Mouse (Mus musculus) T-helper 1 cell (primary cell): ENCODE results near the gene Retn.

Source experiments
- in situ Hi-C: fragments of 300-600 bp; cut with MboI, MseI; formaldehyde crosslinking; loops from one replicate; pipeline ENCODE4 v1.15.1; 2025; ENCODE audit warnings: high pct_unique_total_duplicates

The Retn gene

GRCm38 (mm10) chr8:3655526-3655925 is at the start of gene Retn:
Retn (plus strand) TSS chr8:3655770.
- in situ Hi-C loops = no loop called here

GRCm38 (mm10) chr8:3606593-3606992 is 49.0 kb upstream of the Retn start:
- in situ Hi-C loops = no loop called here

- in situ Hi-C loops = no loop called here
These were observed 47.7 kb upstream of the Retn start for GRCm38 (mm10) chr8:3607822-3608221.

GRCm38 (mm10) chr8:3609046-3609815 is 46.3 kb upstream of the Retn start:
- in situ Hi-C loops = no loop called here

- in situ Hi-C loops = no loop called here
These were observed 45.8 kb upstream of the Retn start for GRCm38 (mm10) chr8:3609816-3610150.

- in situ Hi-C loops = loop anchor here (10.0 kb wide), 1 partner anchor 603 kb away; the partner anchor contains the start of gene Lrrc8e
These were observed 34.2 kb upstream of the Retn start, which contains the start of the genes Xab2 and Pet100 for GRCm38 (mm10) chr8:3621199-3621970. Xab2 (minus strand) TSS chr8:3621316. Pet100 (plus strand) TSS chr8:3621548.

GRCm38 (mm10) chr8:3622119-3622518 is 33.5 kb upstream of the Retn start:
- in situ Hi-C loops = loop anchor here (10.0 kb wide), 1 partner anchor 603 kb away; the partner anchor contains the start of gene Lrrc8e

GRCm38 (mm10) chr8:3625445-3625844 is 30.1 kb upstream of the Retn start, which contains the start of gene Pcp2:
Pcp2 (minus strand) TSS chr8:3625545.
- in situ Hi-C loops = loop anchor here (10.0 kb wide), 1 partner anchor 599 kb away; the partner anchor contains the start of gene Lrrc8e

- in situ Hi-C loops = loop anchor here (10.0 kb wide), 1 partner anchor 598 kb away; the partner anchor contains the start of gene Lrrc8e
These were observed 28.6 kb upstream of the Retn start for GRCm38 (mm10) chr8:3626971-3627370.

- in situ Hi-C loops = loop anchor here (10.0 kb wide), 1 partner anchor 597 kb away; the partner anchor contains the start of gene Lrrc8e
These were observed 27.6 kb upstream of the Retn start for GRCm38 (mm10) chr8:3628014-3628413.

GRCm38 (mm10) chr8:3630647-3631477 is 24.7 kb upstream of the Retn start, which contains the start of gene Stxbp2:
Stxbp2 (plus strand) TSS chr8:3630955.
- in situ Hi-C loops = loop anchor here (5.0 kb wide), 1 partner anchor 41 kb away; the partner anchor contains the start of gene Fcor

- in situ Hi-C loops = loop anchor here (5.0 kb wide), 1 partner anchor 41 kb away; the partner anchor contains the start of gene Fcor
These were observed 24.1 kb upstream of the Retn start for GRCm38 (mm10) chr8:3631478-3631875.

- in situ Hi-C loops = no loop called here
These were observed 9.8 kb upstream of the Retn start for GRCm38 (mm10) chr8:3645804-3646203.

GRCm38 (mm10) chr8:3646824-3647531 is 8.6 kb upstream of the Retn start:
- in situ Hi-C loops = no loop called here

- in situ Hi-C loops = no loop called here
These were observed 8.0 kb upstream of the Retn start for GRCm38 (mm10) chr8:3647561-3647960.

GRCm38 (mm10) chr8:3648268-3648667 is 7.3 kb upstream of the Retn start:
- in situ Hi-C loops = no loop called here

GRCm38 (mm10) chr8:3648990-3649389 is 6.6 kb upstream of the Retn start:
- in situ Hi-C loops = no loop called here

GRCm38 (mm10) chr8:3652845-3653244 is 2.7 kb upstream of the Retn start:
- in situ Hi-C loops = no loop called here

- in situ Hi-C loops = no loop called here
These were observed 653 bp upstream of the Retn start for GRCm38 (mm10) chr8:3654726-3655508.
